Mouse (Mus musculus) thymus, adult 2 months (tissue): ENCODE measurements around the gene Pycr1.

Experiments
- CTCF ChIP-seq: fragments of 200-500 bp; IDR thresholded peaks from 2 replicates; pipeline ENCODE4 v1.5.1; 2012; ENCODE audit warnings: mild to moderate bottlenecking, control low read depth, low read length, moderate library complexity, borderline replicate concordance; ENCODE audit not compliant: control insufficient read depth, poor library complexity, insufficient read depth; ENCODE audit errors: extremely low read depth
- POLR2A ChIP-seq: fragments of 200-500 bp; IDR thresholded peaks from 2 replicates; pipeline ENCODE4 v1.6.1; 2012; ENCODE audit warnings: mild to moderate bottlenecking, low read length, control low read depth, moderate library complexity; ENCODE audit not compliant: control insufficient read depth, poor library complexity, insufficient read depth; ENCODE audit errors: extremely low read depth

DNA sequence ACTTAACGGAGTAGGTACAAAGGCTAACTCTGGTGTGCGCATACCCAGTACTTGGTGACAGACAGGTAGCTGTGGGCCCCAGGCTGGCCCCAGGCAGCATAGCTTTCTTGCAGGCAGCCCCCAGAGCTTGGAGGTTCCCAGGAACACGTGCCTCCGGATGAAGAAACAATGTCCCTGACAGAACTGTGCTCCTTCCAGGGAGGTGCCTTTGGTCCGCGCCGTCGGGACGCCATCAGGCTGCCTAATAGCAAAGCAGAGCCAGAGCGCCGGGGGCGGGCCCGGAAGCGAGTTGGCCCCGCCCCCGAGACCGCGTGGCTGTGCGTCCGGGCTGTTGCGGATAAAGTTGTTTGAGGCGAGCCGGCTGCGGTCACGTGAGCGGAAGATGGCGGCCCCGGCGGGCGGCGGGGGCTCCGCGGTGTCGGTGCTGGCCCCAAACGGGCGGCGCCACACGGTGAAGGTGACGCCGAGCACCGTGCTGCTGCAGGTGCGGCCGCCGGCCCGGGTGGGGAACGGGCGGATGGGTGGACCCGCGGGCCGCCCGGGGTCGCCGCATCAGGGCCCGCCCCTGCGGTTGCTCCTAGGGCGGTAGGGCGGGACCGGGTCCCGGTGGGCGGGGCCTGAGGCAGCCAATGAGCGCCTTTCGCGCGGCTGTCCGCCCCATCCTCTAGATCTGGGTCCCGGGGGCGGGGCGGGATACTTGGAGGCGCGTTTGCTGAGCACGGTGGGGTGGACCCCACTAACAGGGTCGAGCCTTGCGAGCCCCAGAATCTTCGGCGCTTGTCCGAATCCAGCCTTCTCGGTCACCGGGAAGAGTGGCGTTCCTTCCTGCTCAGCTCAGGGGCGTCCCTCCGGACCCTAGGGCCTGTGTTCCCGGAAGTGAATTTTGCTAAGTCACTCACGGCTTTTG, 29.4 kb upstream of the Pycr1 start, which contains the start of gene Aspscr1:
- peak; percentile 43; the same call in 1 of the 2 replicates for TF ChIP-seq POLR2A
- TF ChIP-seq CTCF = 0 out of 2 replicates have a peak, but pooled peaks have one; percentile 15
